Mouse (Mus musculus) urinary bladder, postnatal 36 days (tissue): ENCODE measurements around the gene Prr23a3.

Source experiments
- DNase-seq, 2 experiments: peaks; one replicate each; pipeline ENCODE4 v3.0.0; 2022; ENCODE audit warnings: low spot score in 2 of 2, mixed read lengths in 1 of 2

Prr23a3 gene

DNA sequence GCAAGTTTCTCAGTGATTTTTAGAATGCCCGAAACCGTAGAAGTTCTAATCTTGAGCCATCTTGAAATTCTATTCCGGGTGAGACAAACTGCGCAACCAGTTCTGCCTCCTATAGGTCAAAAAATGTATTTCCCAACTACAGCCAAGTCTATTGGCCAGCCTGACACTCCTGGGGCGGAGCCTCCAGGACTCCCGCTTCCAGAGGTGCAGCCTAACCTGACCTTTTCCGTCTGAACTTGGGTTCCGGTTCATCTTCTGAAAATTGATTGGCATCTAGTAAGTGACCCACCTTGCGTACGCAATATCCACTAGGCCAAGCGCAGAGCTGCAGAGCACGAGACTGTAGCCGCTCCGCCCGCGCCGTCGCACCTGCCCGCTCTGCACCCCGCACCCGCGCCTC, at the start of gene Prr23a3:
Gene Prr23a3, plus strand, starts transcription at position 197 of the 400 bp plus-strand sequence.
- no peak for DNase-seq

DNA sequence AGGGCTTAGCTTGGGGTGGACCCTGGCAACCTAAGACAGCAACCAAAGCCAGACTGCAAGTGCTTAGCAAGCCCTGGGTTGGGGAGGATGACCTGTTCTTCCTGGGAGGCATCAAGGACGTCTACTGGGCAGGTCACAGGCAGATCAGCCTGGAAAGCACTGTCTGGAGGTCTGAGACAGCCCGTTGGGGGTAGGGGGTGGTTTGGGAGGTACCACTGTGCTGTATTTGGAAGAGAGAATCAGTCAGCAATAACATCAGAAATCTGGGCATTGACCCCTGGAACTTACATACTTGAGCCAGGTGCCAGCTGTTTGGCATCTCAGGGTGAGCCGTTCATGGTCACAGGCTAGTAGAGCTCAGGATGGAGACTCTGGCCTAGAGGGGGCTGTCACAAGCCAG, 48.5 kb upstream of the Prr23a3 start:
- no peak for DNase-seq

DNA sequence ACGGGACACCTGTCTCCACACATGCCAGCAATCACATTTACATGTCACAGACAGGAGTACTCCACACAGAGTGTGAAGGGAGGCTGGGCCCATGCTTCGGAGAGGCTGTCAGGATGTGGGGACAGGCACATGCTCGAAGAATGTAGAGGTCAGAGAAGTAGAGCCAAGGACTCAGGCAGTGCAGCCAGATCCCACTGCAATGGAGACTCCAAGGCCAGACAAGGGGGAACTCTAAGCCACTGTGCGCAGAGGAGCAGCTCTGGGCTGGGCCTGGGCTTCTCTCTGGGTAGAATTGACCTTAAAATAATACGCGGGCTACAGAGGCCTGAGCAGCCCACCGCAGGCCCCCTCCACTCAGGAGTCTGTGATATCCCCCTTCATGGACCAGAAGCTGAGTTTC, 47.0 kb upstream of the Prr23a3 start:
- no peak for DNase-seq

DNA sequence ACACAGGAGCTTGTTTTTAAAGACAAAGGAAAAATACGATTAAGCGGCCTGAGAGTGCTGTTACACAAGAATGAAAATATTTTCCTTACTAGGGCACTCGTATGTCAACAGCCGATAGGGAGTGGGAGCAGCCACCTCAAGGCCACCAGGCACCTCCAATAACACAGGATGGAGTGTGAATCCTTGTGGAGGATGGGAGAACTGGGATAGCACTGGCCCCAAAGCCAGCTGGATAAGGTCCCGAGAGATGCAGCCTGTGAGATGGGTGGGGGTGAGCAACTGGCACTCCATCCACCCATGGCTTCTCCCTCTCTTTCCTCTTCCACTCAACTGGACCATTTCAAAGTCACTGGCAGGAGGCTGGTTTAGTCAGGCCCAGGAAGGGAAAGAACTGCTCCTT, 45.6 kb upstream of the Prr23a3 start:
- no peak for DNase-seq

DNA sequence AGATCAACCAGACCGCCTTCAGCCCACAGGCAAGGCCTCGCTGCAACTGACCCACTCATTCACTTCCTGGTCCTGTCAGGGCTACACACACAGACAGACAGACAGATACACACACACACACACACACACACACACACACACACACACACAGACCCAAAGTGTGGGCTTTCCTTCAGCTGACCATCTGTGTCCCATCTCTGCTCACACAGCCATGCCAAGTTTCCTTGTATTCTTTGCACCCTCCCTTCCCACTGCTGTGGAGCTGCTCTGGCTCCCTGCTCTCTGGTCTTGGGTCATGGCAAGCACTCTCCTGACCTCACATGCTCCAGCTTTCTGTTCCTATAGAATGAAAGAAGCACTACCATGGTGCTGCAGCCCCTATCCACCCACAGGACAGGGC, 45.1 kb upstream of the Prr23a3 start:
- no peak for DNase-seq

DNA sequence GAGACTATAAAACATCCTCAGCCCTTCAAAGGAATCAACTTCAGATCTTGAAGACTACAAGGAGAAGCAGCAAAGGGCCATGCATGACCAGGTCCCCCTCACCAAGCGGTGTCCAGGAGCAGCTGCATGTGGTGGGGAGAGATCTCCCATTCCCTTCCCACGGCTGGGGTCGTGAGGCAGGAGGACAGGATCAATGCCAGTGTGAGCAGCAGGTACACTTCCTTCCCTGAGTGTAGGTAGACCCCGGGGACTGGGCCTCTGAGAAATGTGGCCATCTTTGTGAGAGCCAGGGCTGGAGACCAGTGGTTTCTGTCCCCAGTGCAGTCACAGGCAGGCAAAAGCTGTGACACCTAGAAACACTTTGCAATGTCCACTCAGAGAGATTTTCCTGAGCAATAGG, 44.1 kb upstream of the Prr23a3 start:
- DNase-seq = no peak

DNA sequence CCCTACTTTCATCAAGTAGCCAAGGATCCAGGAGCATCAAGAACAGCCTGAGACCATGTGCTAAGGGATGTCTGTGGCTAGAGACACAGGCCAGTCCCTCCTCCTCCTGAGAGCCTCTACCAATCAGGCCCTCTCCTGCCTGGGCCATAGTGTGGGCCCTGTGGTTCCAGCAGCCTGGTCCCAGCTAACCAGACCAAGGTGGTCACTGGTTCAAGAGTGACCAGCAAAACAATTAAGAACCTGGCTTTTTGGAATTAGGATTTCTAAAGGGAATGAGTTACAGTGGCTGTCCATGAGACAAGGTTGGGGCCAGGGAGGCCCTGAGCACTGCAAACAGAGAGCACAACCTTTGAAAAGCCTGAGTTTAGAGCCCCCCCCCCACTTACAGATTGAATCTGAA, 43.5 kb upstream of the Prr23a3 start:
- no peak for DNase-seq

DNA sequence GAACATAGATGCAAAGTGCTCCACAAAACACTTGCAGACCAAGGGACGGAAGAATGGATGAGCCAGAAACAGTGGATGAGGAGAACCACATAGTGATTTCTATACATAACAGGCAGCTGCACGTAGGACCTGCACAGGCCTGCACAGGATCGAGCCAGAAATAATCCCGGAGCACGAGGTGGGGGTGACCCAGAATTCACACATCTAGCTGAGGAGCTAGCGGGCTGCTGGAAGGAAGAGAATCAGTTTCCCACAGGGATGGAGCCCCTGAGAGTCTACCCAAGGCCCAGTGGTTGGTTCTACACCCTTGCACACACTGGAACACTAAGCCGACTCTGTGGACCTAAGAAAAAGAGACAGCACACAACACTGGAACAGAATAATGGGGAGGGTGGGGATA, 40.8 kb upstream of the Prr23a3 start:
- DNase-seq = no peak

DNA sequence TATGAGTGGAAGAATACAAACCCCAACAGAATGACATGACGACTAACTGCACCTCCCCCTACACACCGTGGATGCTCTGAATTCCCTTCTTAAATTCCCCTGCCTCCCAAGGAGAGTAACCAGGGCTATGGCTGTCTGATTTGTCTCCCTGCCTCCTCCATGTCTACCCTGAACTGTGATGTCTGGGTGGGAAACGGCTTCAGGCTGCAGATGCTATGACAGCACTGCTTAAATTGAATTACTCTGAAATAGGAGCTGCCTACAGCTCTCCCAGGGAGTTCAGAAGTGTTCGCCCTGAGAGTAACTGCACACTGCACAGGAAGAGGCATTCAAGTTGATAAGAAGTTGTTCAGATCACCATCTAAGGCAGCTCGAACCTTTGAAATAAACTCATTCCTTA, 35.1 kb upstream of the Prr23a3 start:
- no peak for DNase-seq

DNA sequence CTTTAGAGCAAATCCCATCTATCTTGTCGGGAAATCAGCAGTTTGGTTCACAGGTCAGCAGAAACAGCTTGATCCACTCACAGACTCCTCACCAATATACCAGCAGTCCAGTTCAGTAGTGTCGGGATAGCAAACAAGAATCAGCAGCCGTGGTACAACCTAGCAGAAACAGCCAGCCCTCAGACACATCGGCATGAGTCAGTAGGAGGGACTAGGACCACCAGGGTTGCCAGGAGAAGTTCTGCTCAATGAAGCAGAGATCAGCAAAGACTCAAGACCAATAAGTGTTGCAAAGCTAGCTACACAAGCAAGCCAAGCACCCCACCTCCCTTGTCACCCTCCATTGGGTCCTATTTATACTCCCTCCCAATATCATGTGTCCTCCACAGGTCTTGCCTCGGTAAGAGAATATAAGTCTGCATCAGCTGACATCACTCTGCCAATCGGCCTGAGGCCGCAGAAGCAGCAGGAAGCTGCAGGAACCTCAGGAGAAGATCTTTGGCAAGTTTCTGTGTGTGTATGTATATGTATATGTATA, 27.0 kb upstream of the Prr23a3 start:
- no peak for DNase-seq

DNA sequence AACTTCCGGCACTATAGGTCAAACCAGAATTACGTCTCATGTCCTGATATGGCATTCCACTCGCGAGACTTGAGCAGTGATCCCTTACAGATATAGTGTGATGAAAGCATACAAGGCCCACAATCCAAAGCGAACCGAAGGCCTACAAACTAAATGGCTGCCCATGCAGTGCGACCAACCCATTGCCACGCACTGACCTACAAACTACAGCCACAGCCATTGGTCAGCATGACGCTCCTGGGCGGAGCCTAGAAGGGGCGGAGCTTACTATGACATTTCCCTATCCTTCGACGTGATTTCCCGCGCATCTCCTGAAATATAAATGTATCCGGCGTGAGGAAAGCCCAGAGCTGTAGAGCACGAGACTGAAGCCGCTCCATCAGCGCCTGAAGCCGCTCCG, 22.4 kb upstream of the Prr23a3 start, which contains the start of gene Prr23a1:
Gene Prr23a1, plus strand, starts transcription at position 387 of the 400 bp plus-strand sequence.
- DNase-seq = no peak

DNA sequence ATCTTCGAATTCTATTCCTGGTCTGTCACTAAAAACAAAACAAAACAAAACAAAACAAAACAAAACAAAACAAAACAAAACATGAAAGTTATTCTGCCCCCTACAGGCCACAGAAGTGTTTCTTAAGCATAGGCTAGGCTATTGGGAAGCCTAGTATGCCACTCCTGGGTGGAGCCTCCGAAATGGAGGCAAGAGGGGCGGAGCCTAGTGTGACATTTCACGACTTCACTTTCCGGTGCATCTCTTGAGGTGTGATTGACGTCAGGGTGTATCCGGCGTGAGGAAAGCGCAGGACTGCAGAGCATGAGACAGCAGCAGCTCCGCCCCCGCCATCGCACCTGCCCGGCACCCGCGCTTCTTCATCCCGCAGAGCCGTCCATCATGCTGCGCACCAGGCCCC, 8.4 kb upstream of the Prr23a3 start, which contains the start of gene Prr23a2:
Gene Prr23a2, plus strand, starts transcription at position 285 of the 400 bp plus-strand sequence.
- DNase-seq = no peak

DNA sequence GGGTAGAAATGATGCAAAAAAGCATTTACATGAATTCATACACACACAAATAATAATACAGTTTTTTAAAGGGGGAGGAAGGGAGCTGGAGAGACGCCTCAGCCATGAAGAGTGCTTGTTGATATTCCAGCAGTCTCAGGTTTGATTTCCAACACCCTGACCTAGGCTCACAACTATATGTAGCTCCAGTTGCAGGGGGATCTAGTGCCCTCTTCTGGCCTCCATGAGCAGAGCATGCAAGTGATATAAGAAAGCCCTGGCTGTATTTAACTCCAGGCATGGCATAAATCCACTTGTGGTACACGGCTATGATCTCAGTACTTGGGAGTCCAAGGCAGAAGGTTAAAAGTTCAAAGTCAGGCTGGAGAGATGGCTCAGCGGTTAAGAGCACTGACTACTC, 1.1 kb upstream of the Prr23a3 start:
- DNase-seq = no peak

DNA sequence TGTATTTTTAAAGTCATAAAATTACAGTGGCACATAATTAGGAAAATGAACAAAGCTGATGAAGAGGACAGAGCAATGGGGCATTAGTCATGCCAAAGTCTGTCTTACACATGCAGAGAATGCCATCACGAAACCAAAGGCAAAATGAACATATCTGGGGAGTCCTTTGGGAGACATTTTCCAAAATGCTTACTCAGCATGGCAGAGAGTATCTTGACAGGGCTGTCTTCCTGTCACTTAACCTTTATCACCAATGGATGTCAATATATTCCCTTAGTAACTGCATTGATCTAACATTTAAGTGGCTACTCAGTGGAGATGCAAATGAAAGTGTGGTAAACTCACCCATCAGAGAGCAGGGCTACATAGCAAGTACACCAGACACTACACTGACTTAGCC, 36.9 kb downstream of the Prr23a3 start:
- DNase-seq = no peak

DNA sequence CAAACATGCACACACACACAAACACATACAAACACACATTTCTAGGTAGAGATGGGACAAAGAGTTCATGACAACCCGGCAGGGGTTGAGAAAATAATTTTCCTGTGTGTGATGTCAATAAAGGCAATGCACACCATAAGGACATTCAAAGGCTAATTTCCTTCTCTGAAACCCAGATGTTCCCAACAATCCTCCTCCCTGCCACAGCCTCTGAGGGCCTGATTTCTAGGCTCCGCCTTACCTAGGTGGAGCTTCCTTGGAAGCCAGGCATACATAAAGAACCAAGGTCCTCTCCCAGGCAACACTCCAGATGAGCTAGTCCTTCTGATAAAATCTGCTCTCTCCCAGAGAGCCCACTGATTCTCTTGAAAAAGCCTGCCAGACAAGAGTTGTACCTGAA, 38.3 kb downstream of the Prr23a3 start, which contains the start of gene 7420426K07Rik:
Gene 7420426K07Rik, plus strand, starts transcription at position 301 of the 400 bp plus-strand sequence.
- no peak for DNase-seq
